Mouse (Mus musculus) heart, postnatal 10 days (tissue): ENCODE results near the gene Zmym2. TPM values are rescaled to one million over a fixed set of nuclear protein-coding genes. Genes with fewer than 3 reads are reported as not detected.

ENCODE experiments used
- DNase-seq, 2 experiments: peaks; one replicate each; pipeline ENCODE4 v3.0.0; 2021
- intact Hi-C: fragments of 180-260 bp; cut with DNase I; formaldehyde crosslinking; loops from one replicate; pipeline ENCODE4 v1.15.1; 2025
- total RNA-seq, 2 experiments: library from RNA; stranded (reverse); gene quantifications; 2 replicates each; pipeline ENCODE4 v1.2.3; 2021

Gene Zmym2
- total RNA-seq, 2 experiments from 2014 or later, result 44.0 to 57.3 TPM

- no peak for DNase-seq
- intact Hi-C loops, result no loop called here
These were observed 13.2 kb downstream of the Zmym2 start for GRCm38 (mm10) chr14:56899656-56900055.

GRCm38 (mm10) chr14:56903039-56903438 lies 16.6 kb downstream of the Zmym2 start:
- intact Hi-C loops, result no loop called here
- no peak for DNase-seq

- DNase-seq, result no peak
- intact Hi-C loops, result no loop called here
These were observed 19.2 kb downstream of the Zmym2 start for GRCm38 (mm10) chr14:56905696-56906095.

GRCm38 (mm10) chr14:56918532-56918931 lies 32.1 kb downstream of the Zmym2 start:
- no peak for DNase-seq
- intact Hi-C loops, result no loop called here

- intact Hi-C loops, result no loop called here
- DNase-seq, result no peak
These were observed 49.0 kb downstream of the Zmym2 start for GRCm38 (mm10) chr14:56935481-56935880.

GRCm38 (mm10) chr14:56939903-56940302 lies 53.5 kb downstream of the Zmym2 start:
- intact Hi-C loops, result no loop called here
- no peak for DNase-seq

GRCm38 (mm10) chr14:56952928-56953327 lies 66.5 kb downstream of the Zmym2 start:
- intact Hi-C loops, result no loop called here
- no peak for DNase-seq

GRCm38 (mm10) chr14:56954393-56954792 lies 67.9 kb downstream of the Zmym2 start:
- DNase-seq, result no peak
- intact Hi-C loops, result no loop called here

GRCm38 (mm10) chr14:56963969-56964734 lies 77.7 kb downstream of the Zmym2 start:
- DNase-seq, result peak; percentile 45 to 70
- intact Hi-C loops, result loop anchor here (1.0 to 10.0 kb wide), 2 partner anchors 96 to 441 kb away; no protein-coding TSS in a partner anchor

GRCm38 (mm10) chr14:56969653-56970052 lies 83.2 kb downstream of the Zmym2 start:
- DNase-seq, result no peak
- intact Hi-C loops, result loop anchor here (10.0 kb wide), 1 partner anchor 435 kb away; no protein-coding TSS in a partner anchor

- intact Hi-C loops, result no loop called here
These were observed 83.7 kb downstream of the Zmym2 start for GRCm38 (mm10) chr14:56970160-56970559.

GRCm38 (mm10) chr14:56978045-56978655 lies 91.7 kb downstream of the Zmym2 start:
- intact Hi-C loops, result no loop called here
- DNase-seq, result no peak

More at GRCm38 (mm10) chr14:56970160-56970559, 83.7 kb downstream of the Zmym2 start:
- no peak for DNase-seq

- DNase-seq, result no peak
- intact Hi-C loops, result no loop called here
These were observed 102.2 kb downstream of the Zmym2 start for GRCm38 (mm10) chr14:56988621-56989020.

Other genes starting within 250 kb of the Zmym2 start
- gene Mphosph8, start 218.4 kb upstream of the Zmym2 start, total RNA-seq, result 10 to 100 TPM; 23.8 to 32.8 TPM
- gene Pspc1, start 108.3 kb upstream of the Zmym2 start, total RNA-seq, result 10 to 100 TPM; 24.5 to 27.9 TPM
- 10 to 100 TPM; 23.8 to 26.5 TPM for gene Zmym5, start 74.9 kb upstream of the Zmym2 start, total RNA-seq
- 10 to 100 TPM; 25.4 to 27.5 TPM for gene Gja3, start 171.4 kb downstream of the Zmym2 start, total RNA-seq
- gene Gjb2, start 218.0 kb downstream of the Zmym2 start, total RNA-seq, result under 1 TPM; 0.10 TPM
- gene Gm4491, start 229.2 kb downstream of the Zmym2 start, total RNA-seq, result not detected
- gene Gjb6, start 247.0 kb downstream of the Zmym2 start, total RNA-seq, result not detected